Mouse (Mus musculus) urinary bladder, postnatal 10 days (tissue): ENCODE measurements around the gene Btbd35f21.
"Not testable (repeated sequence)": the region's sequence is repeated elsewhere in the genome, so short reads cannot be mapped to it uniquely, and the experiment has no call there.

Experiments
- DNase-seq: peaks from one replicate; pipeline ENCODE4 v3.0.0; 2022; ENCODE audit warnings: low spot score

The Btbd35f21 gene

DNA sequence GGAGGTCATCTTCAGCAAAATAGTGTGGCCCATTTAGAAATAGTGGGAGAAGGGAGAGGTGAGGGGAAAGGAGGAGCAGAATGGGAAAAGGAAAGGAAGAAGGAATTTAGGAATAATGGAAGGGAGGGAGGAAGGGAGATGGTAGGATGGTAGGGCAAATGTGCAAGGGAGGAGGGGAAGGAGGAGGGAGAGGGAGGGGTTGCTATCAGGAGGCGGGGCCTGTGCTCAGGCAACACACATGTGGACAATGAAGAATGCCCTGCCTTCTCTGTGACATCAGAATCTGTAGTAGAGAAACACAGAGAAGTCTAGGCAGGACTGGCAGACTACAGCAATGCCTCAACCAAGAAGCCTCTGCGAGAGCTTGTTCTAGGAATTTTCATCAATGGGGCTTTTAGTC is at the start of gene Btbd35f21:
TSS of gene Btbd35f21 (plus strand) at position 301 of the 400 bp plus-strand sequence.
- DNase-seq: not testable (repeated sequence)
